Mouse (Mus musculus): ENCODE measurements around the gene Atp5l. TPM values are rescaled to one million over a fixed set of nuclear protein-coding genes. Genes with fewer than 3 reads are reported as not detected.
A peak's percentile ranks its signal among the peaks of the same experiment; 100 is the strongest.

Gene Atp5l
- polyA plus RNA-seq, 1 experiment = 8.5 TPM

GRCm38 (mm10) chr9:44882436-44882980 lies 38.0 kb downstream of the Atp5l start:
- Histone ChIP-seq H3K4me1 (ENCODE audit: control insufficient read depth) (peaks cover 37% of the 10 kb centered on the region), H3K9me3 (ENCODE audit: control insufficient read depth, low read length) (no peaks in the 10 kb centered on the region), H3K4me3 (replicated peaks) (peak overlapping the region; percentile 95), H3K36me3 (ENCODE audit: control insufficient read depth) (peaks cover 7% of the 10 kb centered on the region), H3K27me3 (ENCODE audit: control insufficient read depth) (peaks cover 50% of the 10 kb centered on the region)
- TF ChIP-seq GATA1 (IDR thresholded peaks at IDR 0.05; ENCODE audit: low read length) = no peak

- H3K4me1 ChIP-seq (ENCODE audit: control insufficient read depth) = peaks cover 41% of the 10 kb centered on the region
- no peak for TF ChIP-seq TAL1 (IDR thresholded peaks at IDR 0.05; ENCODE audit: low read length)
- no peaks in the 10 kb centered on the region for H3K9me3 ChIP-seq (ENCODE audit: control insufficient read depth, low read length)
- H3K27me3 ChIP-seq (ENCODE audit: control insufficient read depth) = peaks cover 47% of the 10 kb centered on the region
- peaks cover 12% of the 10 kb centered on the region for H3K36me3 ChIP-seq (ENCODE audit: control insufficient read depth)
- peak overlapping the region; percentile 95 for H3K4me3 ChIP-seq (replicated peaks)
These were observed 38.6 kb downstream of the Atp5l start for GRCm38 (mm10) chr9:44881941-44882435.

- peaks cover 41% of the 10 kb centered on the region for H3K27me3 ChIP-seq (ENCODE audit: control insufficient read depth)
- peaks cover 15% of the 10 kb centered on the region for H3K36me3 ChIP-seq (ENCODE audit: control insufficient read depth)
- peak within 1 kb of the TSS; percentile 95 for H3K4me3 ChIP-seq (replicated peaks)
- peaks cover 41% of the 10 kb centered on the region for H3K4me1 ChIP-seq (ENCODE audit: control insufficient read depth)
- no peak for TF ChIP-seq TAL1 (IDR thresholded peaks at IDR 0.05; ENCODE audit: low read length)
- TF ChIP-seq GATA1 (IDR thresholded peaks at IDR 0.05; ENCODE audit: low read length) = no peak
- no peaks in the 10 kb centered on the region for H3K9me3 ChIP-seq (ENCODE audit: control insufficient read depth, low read length)
These were observed 39.2 kb downstream of the Atp5l start, which contains the start of gene Kmt2a for GRCm38 (mm10) chr9:44881221-44881871. Gene Kmt2a, minus strand, starts transcription at chr9:44881296.

GRCm38 (mm10) chr9:44880309-44881081 lies 40.0 kb downstream of the Atp5l start:
- no peaks in the 10 kb centered on the region for H3K9me3 ChIP-seq (ENCODE audit: control insufficient read depth, low read length)
- H3K4me3 ChIP-seq (replicated peaks) = peak overlapping the region; percentile 95
- TF ChIP-seq TAL1 (IDR thresholded peaks at IDR 0.05; ENCODE audit: low read length) (no peak), GATA1 (IDR thresholded peaks at IDR 0.05; ENCODE audit: low read length) (no peak)
- peaks cover 18% of the 10 kb centered on the region for H3K36me3 ChIP-seq (ENCODE audit: control insufficient read depth)
- H3K27me3 ChIP-seq (ENCODE audit: control insufficient read depth) = peaks cover 34% of the 10 kb centered on the region
- peaks cover 42% of the 10 kb centered on the region for H3K4me1 ChIP-seq (ENCODE audit: control insufficient read depth)

GRCm38 (mm10) chr9:44879694-44880271 lies 40.8 kb downstream of the Atp5l start:
- Histone ChIP-seq H3K4me1 (ENCODE audit: control insufficient read depth) (peaks cover 42% of the 10 kb centered on the region), H3K27me3 (ENCODE audit: control insufficient read depth) (peaks cover 27% of the 10 kb centered on the region), H3K4me3 (replicated peaks) (peak overlapping the region; percentile 95), H3K36me3 (ENCODE audit: control insufficient read depth) (peaks cover 19% of the 10 kb centered on the region), H3K9me3 (ENCODE audit: control insufficient read depth, low read length) (no peaks in the 10 kb centered on the region)
- no peak for TF ChIP-seq TAL1 (IDR thresholded peaks at IDR 0.05; ENCODE audit: low read length)
- no peak for TF ChIP-seq GATA1 (IDR thresholded peaks at IDR 0.05; ENCODE audit: low read length)

- H3K27me3 ChIP-seq (ENCODE audit: control insufficient read depth) = peaks cover 18% of the 10 kb centered on the region
- peaks cover 42% of the 10 kb centered on the region for H3K4me1 ChIP-seq (ENCODE audit: control insufficient read depth)
- TF ChIP-seq GATA1 (IDR thresholded peaks at IDR 0.05; ENCODE audit: low read length) (no peak), TAL1 (IDR thresholded peaks at IDR 0.05; ENCODE audit: low read length) (no peak)
- H3K36me3 ChIP-seq (ENCODE audit: control insufficient read depth) = peaks cover 19% of the 10 kb centered on the region
- peak overlapping the region; percentile 95 for H3K4me3 ChIP-seq (replicated peaks)
- H3K9me3 ChIP-seq (ENCODE audit: control insufficient read depth, low read length) = no peaks in the 10 kb centered on the region
These were observed 41.6 kb downstream of the Atp5l start for GRCm38 (mm10) chr9:44878776-44879500.

GRCm38 (mm10) chr9:44877686-44878085 lies 42.9 kb downstream of the Atp5l start:
- TF ChIP-seq TAL1 (IDR thresholded peaks at IDR 0.05; ENCODE audit: low read length) (no peak), GATA1 (IDR thresholded peaks at IDR 0.05; ENCODE audit: low read length) (no peak)
- H3K9me3 ChIP-seq (ENCODE audit: control insufficient read depth, low read length) = no peaks in the 10 kb centered on the region
- peaks cover 7% of the 10 kb centered on the region for H3K27me3 ChIP-seq (ENCODE audit: control insufficient read depth)
- peaks cover 35% of the 10 kb centered on the region for H3K4me1 ChIP-seq (ENCODE audit: control insufficient read depth)
- H3K36me3 ChIP-seq (ENCODE audit: control insufficient read depth) = peaks cover 21% of the 10 kb centered on the region
- H3K4me3 ChIP-seq (replicated peaks) = no peak overlapping the region

- H3K4me1 ChIP-seq (ENCODE audit: control insufficient read depth) = peaks cover 24% of the 10 kb centered on the region
- TF ChIP-seq GATA1 (IDR thresholded peaks at IDR 0.05; ENCODE audit: low read length) (no peak), TAL1 (IDR thresholded peaks at IDR 0.05; ENCODE audit: low read length) (no peak)
These were observed 45.1 kb downstream of the Atp5l start for GRCm38 (mm10) chr9:44875476-44875875.

More at GRCm38 (mm10) chr9:44875476-44875875, 45.1 kb downstream of the Atp5l start:
- Histone ChIP-seq H3K4me3 (replicated peaks) (no peak overlapping the region), H3K36me3 (ENCODE audit: control insufficient read depth) (peaks cover 37% of the 10 kb centered on the region), H3K9me3 (ENCODE audit: control insufficient read depth, low read length) (no peaks in the 10 kb centered on the region), H3K27me3 (ENCODE audit: control insufficient read depth) (no peaks in the 10 kb centered on the region)

Measured in erythroblast, embryonic 14.5 days (primary cell).